Mouse (Mus musculus) ovary, postnatal 36 days (tissue): ENCODE results near the gene Rita1.

Experiments used
- DNase-seq: peaks from one replicate; pipeline ENCODE4 v3.0.0; 2022; ENCODE audit warnings: low spot score, mixed read lengths

Rita1 gene

DNA sequence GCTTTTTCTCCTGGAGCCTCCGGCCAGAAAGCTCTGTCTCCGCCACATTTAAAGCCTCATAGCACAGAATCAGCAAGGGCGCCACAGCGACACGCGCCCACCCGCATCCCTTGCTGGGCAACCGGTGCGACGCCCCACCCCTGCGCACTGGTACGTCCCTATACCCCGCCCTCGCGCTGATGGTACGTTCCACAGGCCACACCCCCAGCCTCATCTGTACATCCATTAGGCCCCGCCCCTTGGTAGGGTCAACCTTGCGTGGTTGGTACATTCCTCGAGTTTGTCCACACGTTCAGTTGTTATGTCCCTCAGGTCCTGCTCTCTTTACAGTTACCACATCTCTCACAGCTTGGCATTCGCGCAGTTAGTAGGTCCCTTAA is at the start of gene Rita1, which contains the start of gene Ddx54:
Gene Rita1, minus strand, starts transcription at position 148 of the 380 bp plus-strand sequence.
Gene Ddx54, plus strand, starts transcription at position 298 of the 380 bp plus-strand sequence.
- peak; percentile 96 for DNase-seq

GRCm38 (mm10) chr5:120660816-120661215 is 48.4 kb upstream of the Rita1 start:
- no peak for DNase-seq

- DNase-seq: no peak
These were observed 43.9 kb upstream of the Rita1 start for GRCm38 (mm10) chr5:120656281-120656751.

DNA sequence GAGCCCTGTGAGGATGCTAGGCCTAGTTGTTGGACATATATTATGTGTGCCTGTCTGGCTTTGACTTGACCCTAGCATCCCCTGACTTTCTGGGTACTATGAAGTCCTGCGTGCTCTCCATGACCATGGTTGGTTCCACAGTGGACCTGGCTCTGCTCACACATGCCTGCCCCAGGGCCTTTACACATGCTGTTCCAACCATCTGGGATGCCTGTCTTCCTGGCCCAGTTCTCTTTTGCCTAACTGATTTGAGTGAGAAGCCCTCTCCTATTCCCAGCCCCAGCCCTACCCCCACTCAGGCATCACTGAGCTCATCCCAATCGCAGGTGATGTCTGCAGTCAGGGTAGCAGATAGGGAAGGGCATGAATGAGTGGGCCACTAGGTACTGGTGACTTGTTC is 41.5 kb upstream of the Rita1 start:
- DNase-seq: no peak

GRCm38 (mm10) chr5:120652915-120653701 is 40.7 kb upstream of the Rita1 start:
- no peak for DNase-seq

DNA sequence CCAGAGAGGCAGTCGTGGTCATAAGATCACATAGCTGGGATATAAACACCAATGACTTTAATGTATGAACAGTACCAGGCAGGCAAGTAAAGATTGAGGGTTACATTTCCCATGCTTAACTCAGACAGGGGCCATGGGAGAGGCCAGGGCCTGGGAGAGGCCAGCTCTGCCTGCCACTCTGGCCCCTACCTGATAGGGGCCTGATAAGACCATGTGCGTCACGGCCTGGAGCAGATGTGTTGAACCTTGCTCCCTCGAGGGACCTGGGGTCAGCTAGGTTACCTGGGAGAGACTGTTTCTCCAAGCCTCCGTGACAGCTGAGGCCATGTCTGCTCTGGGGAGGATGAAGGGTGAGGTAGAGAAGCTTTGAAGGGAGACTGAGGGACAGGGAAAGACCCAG is 38.8 kb upstream of the Rita1 start:
- DNase-seq: no peak

GRCm38 (mm10) chr5:120649938-120650337 is 37.5 kb upstream of the Rita1 start:
- no peak for DNase-seq

- no peak for DNase-seq
These were observed 37.1 kb upstream of the Rita1 start for GRCm38 (mm10) chr5:120649374-120649933.

DNA sequence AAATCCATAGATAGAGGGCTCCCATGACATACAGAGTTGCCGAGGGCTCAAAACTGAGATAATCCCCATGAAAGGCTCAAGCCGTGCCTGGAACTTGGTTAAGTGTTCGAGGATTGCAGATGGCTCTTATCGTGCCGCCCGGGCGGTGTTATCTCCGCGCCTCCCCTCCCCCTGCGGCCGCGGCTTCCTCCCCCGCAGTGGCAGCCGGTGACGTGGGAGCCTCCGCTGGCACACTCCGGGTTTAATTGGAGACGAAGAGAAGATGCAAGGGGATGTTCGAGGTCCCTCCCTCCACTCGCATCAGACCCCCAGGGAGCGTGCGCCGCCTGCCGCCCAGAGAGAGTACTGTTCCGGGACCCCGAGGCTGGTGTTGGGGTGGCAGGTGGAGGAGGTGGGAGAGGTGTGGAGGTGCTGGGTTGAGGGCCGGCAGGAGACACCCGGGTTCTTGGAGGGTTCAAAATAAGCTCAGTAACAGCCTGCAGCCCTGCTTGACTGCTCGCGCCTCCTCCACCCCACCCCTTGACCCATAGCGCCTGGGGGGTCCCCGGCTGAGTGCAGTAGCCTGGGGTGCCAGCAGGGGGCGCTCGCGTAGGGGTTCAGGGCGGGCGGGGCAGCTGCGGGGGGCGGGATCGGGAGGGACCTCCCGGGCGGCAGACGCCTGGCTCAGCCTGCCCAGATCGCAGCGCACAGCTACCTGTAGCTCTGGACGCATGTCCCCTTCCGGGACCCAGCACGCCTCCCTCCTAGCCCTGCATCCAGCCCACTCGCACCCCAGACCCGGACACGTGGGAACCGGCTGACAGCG is 36.4 kb upstream of the Rita1 start, which contains the start of gene Rasal1:
Gene Rasal1, plus strand, starts transcription at position 244 of the 805 bp plus-strand sequence.
- DNase-seq: peak; percentile 60

DNA sequence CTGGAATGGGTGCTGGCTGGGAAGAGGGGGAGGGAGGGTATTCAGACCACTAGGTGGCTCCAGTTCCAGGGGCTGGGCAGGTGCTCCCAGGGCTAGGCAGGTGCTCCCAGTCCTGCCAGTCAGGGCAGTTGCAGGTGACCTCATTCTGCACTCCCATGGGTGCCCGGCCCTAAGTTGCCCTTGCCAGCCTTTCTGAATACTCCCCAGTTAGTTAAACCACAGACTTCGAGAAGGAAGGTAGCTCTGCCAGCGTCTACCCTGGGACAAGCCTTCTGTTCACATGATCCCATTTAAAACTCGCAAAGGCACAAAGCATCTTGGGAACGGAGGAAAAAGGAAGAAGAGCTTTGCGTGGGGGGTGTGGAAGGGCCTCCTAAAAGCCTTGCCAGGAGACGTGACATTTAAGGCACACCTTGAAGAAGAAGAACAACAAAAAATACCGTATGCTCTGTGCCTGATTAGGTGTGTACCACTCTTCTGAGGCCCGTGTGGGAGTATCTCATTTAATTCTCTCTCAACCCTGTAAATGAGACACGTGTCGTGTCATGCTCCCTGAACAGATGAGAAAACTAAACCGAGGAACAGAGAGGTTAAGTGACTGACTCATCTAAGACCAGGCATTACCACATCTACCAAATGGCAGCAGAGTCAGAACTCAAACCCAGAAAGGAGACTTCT is 35.6 kb upstream of the Rita1 start:
- DNase-seq: no peak

- no peak for DNase-seq
These were observed 35.0 kb upstream of the Rita1 start for GRCm38 (mm10) chr5:120647361-120647760.

DNA sequence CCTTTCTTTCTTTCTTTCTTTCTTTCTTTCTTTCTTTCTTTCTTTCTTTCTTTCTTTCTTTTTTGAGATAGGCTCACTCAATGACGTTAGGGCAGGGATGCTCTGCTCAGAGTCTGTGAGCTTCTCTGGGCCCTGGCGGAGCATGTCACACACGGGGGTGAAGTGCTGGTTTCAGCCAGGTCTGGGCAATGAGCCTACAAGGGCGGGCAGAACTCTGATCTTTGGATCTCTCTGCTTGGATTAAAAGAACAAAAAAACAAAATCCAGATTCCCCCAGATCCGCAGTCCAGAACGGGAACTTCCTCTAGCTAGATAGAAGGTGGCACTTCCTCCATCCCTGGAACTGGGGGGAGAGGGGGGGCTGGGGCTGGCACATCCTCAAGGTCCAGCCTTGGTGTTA is 33.5 kb upstream of the Rita1 start:
- DNase-seq: no peak

GRCm38 (mm10) chr5:120644227-120644626 is 31.8 kb upstream of the Rita1 start:
- no peak for DNase-seq

- peak; percentile 52 for DNase-seq
These were observed 31.1 kb upstream of the Rita1 start for GRCm38 (mm10) chr5:120643365-120644085.

- no peak for DNase-seq
These were observed 27.7 kb upstream of the Rita1 start for GRCm38 (mm10) chr5:120640094-120640493.

GRCm38 (mm10) chr5:120635633-120636032 is 23.2 kb upstream of the Rita1 start:
- no peak for DNase-seq

DNA sequence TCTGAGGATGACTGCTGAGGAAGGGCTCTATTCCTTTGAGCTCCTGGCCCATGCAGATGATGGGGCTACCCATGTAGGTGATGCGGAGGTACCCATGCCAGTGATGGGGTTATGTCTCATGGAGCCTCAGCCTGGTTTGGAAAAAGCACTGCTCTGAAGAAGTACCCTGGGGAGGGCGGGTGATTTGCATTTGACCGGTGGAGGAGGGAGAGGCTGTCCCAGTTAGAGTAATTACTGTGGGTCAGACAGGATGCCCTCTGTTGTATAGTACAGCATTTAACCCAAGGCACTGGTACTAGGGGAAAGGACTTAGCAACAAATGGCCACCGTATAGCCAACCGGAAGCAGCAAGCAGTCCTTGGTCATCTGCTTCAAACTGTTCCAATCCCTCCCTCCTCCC is 22.5 kb upstream of the Rita1 start:
- no peak for DNase-seq

- no peak for DNase-seq
These were observed 21.7 kb upstream of the Rita1 start, which contains the start of gene Cfap73 for GRCm38 (mm10) chr5:120634131-120634530. Gene Cfap73, minus strand, starts transcription at chr5:120634235.

DNA sequence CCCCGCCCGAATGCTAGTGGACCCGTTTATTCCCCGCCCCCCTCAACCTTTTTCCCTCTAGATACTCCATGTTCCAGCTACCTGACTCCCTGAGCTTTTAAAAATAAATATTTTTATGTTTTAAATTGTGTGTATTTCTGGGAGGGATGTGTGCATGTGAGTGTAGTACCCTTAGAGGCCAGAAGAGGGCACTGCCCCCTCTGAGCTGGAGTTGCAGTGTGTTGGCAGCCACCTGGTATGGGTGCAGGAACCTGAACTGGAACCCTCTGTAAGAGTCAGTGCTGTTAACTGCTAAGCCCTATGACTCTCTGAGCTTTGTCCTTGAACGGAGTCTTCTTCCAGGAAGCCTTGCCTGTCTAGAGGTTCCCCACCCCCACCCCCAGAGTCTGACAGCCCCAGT is 19.5 kb upstream of the Rita1 start:
- DNase-seq: no peak

DNA sequence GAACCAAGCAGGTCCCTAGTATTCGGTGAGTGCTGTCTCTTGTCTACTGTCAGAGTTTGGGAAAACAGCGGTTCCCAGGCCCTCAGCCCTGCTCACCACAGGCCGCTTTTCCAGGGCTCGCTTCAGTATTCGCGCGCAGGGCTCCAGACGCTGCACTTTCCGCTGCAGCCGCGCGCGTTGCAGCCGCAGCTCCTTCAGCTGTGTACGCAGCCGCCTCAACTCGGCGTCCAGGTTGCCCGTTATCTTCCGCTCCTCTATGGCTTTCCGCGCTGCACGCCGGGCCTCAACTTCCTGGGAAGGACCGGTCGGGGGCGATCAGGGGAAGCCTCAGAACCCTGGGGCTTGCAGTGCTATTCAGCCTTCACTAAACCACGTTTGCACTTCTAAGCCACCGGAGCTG is 18.7 kb upstream of the Rita1 start:
- no peak for DNase-seq

- DNase-seq: no peak
These were observed 16.2 kb upstream of the Rita1 start for GRCm38 (mm10) chr5:120628624-120629023.
